Mouse (Mus musculus) liver, embryonic 11.5 days (tissue): ENCODE data around the gene Fam166a. TPM values are rescaled to one million over a fixed set of nuclear protein-coding genes. Genes with fewer than 3 reads are reported as not detected.

Experiments
- ATAC-seq: fragments of 200-750 bp; cut with Nextera tagmentation; replicated peaks from 2 replicates; pipeline ENCODE4 v1.8.0; 2017; ENCODE audit warnings: moderate number of reproducible peaks, mild to moderate bottlenecking, moderate TSS enrichment, moderate library complexity; ENCODE audit not compliant: low FRiP score
- DNase-seq: peaks from one replicate; pipeline ENCODE4 v3.0.0-alpha.2; 2017; ENCODE audit warnings: low spot score
- H3K27ac ChIP-seq: fragments of 300-500 bp; sonication (generic); 2 replicates; pipeline ENCODE4 v1.5.1; 2014; ENCODE audit warnings: mild to moderate bottlenecking, low read depth, low read length, control low read depth
- H3K27me3 ChIP-seq: fragments of 300-500 bp; sonication (generic); replicated peaks from 2 replicates; pipeline ENCODE4 v1.6.1; 2014; ENCODE audit warnings: low read length, mixed read lengths; ENCODE audit not compliant: control insufficient read depth, insufficient read depth
- H3K36me3 ChIP-seq: fragments of 300-500 bp; sonication (generic); 2 replicates; pipeline ENCODE4 v1.6.1; 2014; ENCODE audit warnings: mild to moderate bottlenecking, low read length, moderate library complexity, mixed read lengths; ENCODE audit not compliant: control insufficient read depth, insufficient read depth
- H3K4me1 ChIP-seq: fragments of 300-500 bp; sonication (generic); replicated peaks from 2 replicates; pipeline ENCODE4 v1.6.1; 2014; ENCODE audit warnings: low read length, mixed read lengths; ENCODE audit not compliant: control insufficient read depth, insufficient read depth
- H3K4me2 ChIP-seq: fragments of 300-500 bp; sonication (generic); 2 replicates; pipeline ENCODE4 v1.6.1; 2014; ENCODE audit warnings: mild to moderate bottlenecking, control low read depth, moderate library complexity
- H3K4me3 ChIP-seq: fragments of 300-500 bp; sonication (generic); 2 replicates; pipeline ENCODE4 v1.5.1; 2014; ENCODE audit warnings: low read depth, low read length, control low read depth
- H3K9ac ChIP-seq: fragments of 300-500 bp; sonication (generic); 2 replicates; pipeline ENCODE4 v1.6.1; 2014; ENCODE audit warnings: low read depth, low read length, control low read depth
- H3K9me3 ChIP-seq: fragments of 300-500 bp; sonication (generic); 2 replicates; pipeline ENCODE4 v1.6.1; 2016; ENCODE audit warnings: low read length, inconsistent platforms, mixed read lengths; ENCODE audit not compliant: control insufficient read depth
- WGBS: fragments of 180-500 bp; shearing (Covaris S2); extraction: QIAGEN DNeasy Blood & Tissue Kit; methylation state at CpG from one replicate; pipeline ENCODE4 v1.1.7; 2014; 5-methylcytosine and 5-hydroxymethylcytosine counted together
- polyA plus RNA-seq: library from polyadenylated mRNA; unstranded; fragments of >200 nt; fragmentation: Nextera tagmentation; extraction: Ambion mirVana; gene quantifications from 2 replicates; pipeline ENCODE4 v1.2.1, GENCODE M21; 2014

The Fam166a gene
- polyA plus RNA-seq, 1 experiment from 2014 or later: 0.45 TPM

- Histone ChIP-seq H3K4me1 (peaks cover 28% of the 10 kb centered on the region), H3K36me3 (no peaks in the 10 kb centered on the region), H3K27ac (peak overlapping the region; percentile 93), H3K9ac (peak overlapping the region; percentile 78), H3K27me3 (peaks cover 76% of the 10 kb centered on the region), H3K9me3 (no peaks in the 10 kb centered on the region), H3K4me2 (peak overlapping the region; percentile 96), H3K4me3 (peak overlapping the region; percentile 65)
- WGBS: 2% methylated on average over 17 of the region's 17 CpGs
- ATAC-seq (no peak), DNase-seq (no peak)
Measured at GRCm38 (mm10) chr2:25181891-25182397, 36.6 kb upstream of the Fam166a start.

- peaks cover 21% of the 10 kb centered on the region for H3K4me1 ChIP-seq
- H3K4me2 ChIP-seq: peak overlapping the region; percentile 96
Measured at GRCm38 (mm10) chr2:25182664-25183063, 35.9 kb upstream of the Fam166a start.

GRCm38 (mm10) chr2:25183336-25183735 is 35.2 kb upstream of the Fam166a start:
- Histone ChIP-seq H3K9me3 (no peaks in the 10 kb centered on the region), H3K4me1 (peaks cover 15% of the 10 kb centered on the region), H3K36me3 (no peaks in the 10 kb centered on the region), H3K9ac (no peak overlapping the region), H3K27ac (no peak overlapping the region), H3K27me3 (peaks cover 65% of the 10 kb centered on the region), H3K4me3 (no peak overlapping the region), H3K4me2 (no peak overlapping the region)
- DNase-seq: no peak
- WGBS: 67% methylated on average over 2 of the region's 2 CpGs
- no peak for ATAC-seq

More at GRCm38 (mm10) chr2:25182664-25183063, 35.9 kb upstream of the Fam166a start:
- Histone ChIP-seq H3K9ac (0 out of 2 replicates have a peak overlapping the region, but pooled peaks have one; percentile 38), H3K4me3 (peak overlapping the region; percentile 65), H3K27ac (no peak overlapping the region), H3K9me3 (no peaks in the 10 kb centered on the region), H3K36me3 (no peaks in the 10 kb centered on the region), H3K27me3 (peaks cover 68% of the 10 kb centered on the region)
- WGBS: 32% methylated on average over 6 of the region's 6 CpGs
- ATAC-seq (no peak), DNase-seq (no peak)

- no peak for DNase-seq
- Histone ChIP-seq H3K27me3 (peaks cover 56% of the 10 kb centered on the region), H3K4me1 (peaks cover 12% of the 10 kb centered on the region), H3K36me3 (no peaks in the 10 kb centered on the region), H3K27ac (no peak overlapping the region), H3K9ac (no peak overlapping the region), H3K4me3 (no peak overlapping the region), H3K4me2 (no peak overlapping the region), H3K9me3 (no peaks in the 10 kb centered on the region)
- no peak for ATAC-seq
- WGBS: 91% methylated on average over 7 of the region's 7 CpGs
Measured at GRCm38 (mm10) chr2:25184496-25184895, 34.0 kb upstream of the Fam166a start.

GRCm38 (mm10) chr2:25185625-25186574 is 32.6 kb upstream of the Fam166a start:
- Histone ChIP-seq H3K9ac (peak overlapping the region; percentile 54), H3K27me3 (peaks cover 45% of the 10 kb centered on the region), H3K4me3 (peak overlapping the region; percentile 51), H3K9me3 (no peaks in the 10 kb centered on the region), H3K4me2 (peak overlapping the region; percentile 79), H3K4me1 (peaks cover 5% of the 10 kb centered on the region), H3K27ac (0 out of 2 replicates have a peak overlapping the region, but pooled peaks have one; percentile 29), H3K36me3 (no peaks in the 10 kb centered on the region)
- WGBS: 1% methylated on average over 63 of the region's 64 CpGs
- DNase-seq (peak; percentile 64), ATAC-seq (peak; percentile 38; the same call in 1 of the 2 replicates)

GRCm38 (mm10) chr2:25186575-25186930 is 32.0 kb upstream of the Fam166a start:
- ATAC-seq (no peak), DNase-seq (no peak)
- Histone ChIP-seq H3K9me3 (no peaks in the 10 kb centered on the region), H3K36me3 (no peaks in the 10 kb centered on the region), H3K27me3 (peaks cover 38% of the 10 kb centered on the region), H3K27ac (no peak overlapping the region), H3K4me2 (peak overlapping the region; percentile 79), H3K9ac (no peak overlapping the region), H3K4me3 (peak overlapping the region; percentile 51; the same call in 1 of the 2 replicates), H3K4me1 (peaks cover 5% of the 10 kb centered on the region)
- WGBS: 36% methylated on average over 5 of the region's 5 CpGs

GRCm38 (mm10) chr2:25187841-25188240 is 30.7 kb upstream of the Fam166a start:
- H3K9ac ChIP-seq: no peak overlapping the region
- H3K4me3 ChIP-seq: no peak overlapping the region
- peaks cover 2% of the 10 kb centered on the region for H3K4me1 ChIP-seq
- H3K27ac ChIP-seq: no peak overlapping the region
- ATAC-seq (no peak), DNase-seq (no peak)
- WGBS: 83% methylated on average over 6 of the region's 6 CpGs
- H3K27me3 ChIP-seq: peaks cover 28% of the 10 kb centered on the region
- H3K4me2 ChIP-seq: no peak overlapping the region
- no peaks in the 10 kb centered on the region for H3K36me3 ChIP-seq
- no peaks in the 10 kb centered on the region for H3K9me3 ChIP-seq

- Histone ChIP-seq H3K27me3 (no peaks in the 10 kb centered on the region; the same call in 1 of the 2 replicates), H3K27ac (peak overlapping the region; percentile 92; the same call in 1 of the 2 replicates), H3K9me3 (no peaks in the 10 kb centered on the region), H3K4me2 (peak overlapping the region; percentile 84), H3K4me1 (peaks cover 40% of the 10 kb centered on the region), H3K4me3 (peak overlapping the region; percentile 14; the same call in 1 of the 2 replicates), H3K9ac (peak overlapping the region; percentile 75; the same call in 1 of the 2 replicates), H3K36me3 (0 out of 2 replicates have a peak, but pooled peaks cover 2% of the 10 kb centered on the region)
- DNase-seq: peak; percentile 78
- WGBS: 3% methylated on average over 6 of the region's 6 CpGs
- peak; percentile 21 for ATAC-seq
Measured at GRCm38 (mm10) chr2:25193330-25193770, 25.2 kb upstream of the Fam166a start.
